Mouse (Mus musculus) left cerebral cortex, postnatal 10 days (tissue): ENCODE data around the gene Nipbl. TPM values are rescaled to one million over a fixed set of nuclear protein-coding genes. Genes with fewer than 3 reads are reported as not detected.
A peak's percentile ranks its signal among the peaks of the same experiment; 100 is the strongest.
"Not testable (repeated sequence)": the region's sequence is repeated elsewhere in the genome, so short reads cannot be mapped to it uniquely, and the experiment has no call there.

Experiments
- DNase-seq, 2 experiments: peaks; one replicate each; pipeline ENCODE4 v3.0.0; 2021 to 2022; ENCODE audit warnings: low spot score in 2 of 2, mixed read lengths in 1 of 2; ENCODE audit errors: extremely low spot score in 1 of 2
- intact Hi-C: fragments of 180-260 bp; cut with DNase I; formaldehyde crosslinking; loops from one replicate; pipeline ENCODE4 v1.15.1; 2025
- total RNA-seq, 2 experiments: library from RNA; stranded (reverse); gene quantifications; 2 replicates each; pipeline ENCODE4 v1.2.3; 2021

Gene Nipbl
- total RNA-seq, 2 experiments from 2014 or later, result 28.8 to 30.2 TPM

- DNase-seq, result no peak
- intact Hi-C loops, result loop anchor here (5.0 to 10.0 kb wide), 2 partner anchors 91 to 183 kb away; no protein-coding TSS in a partner anchor
Observed at GRCm38 (mm10) chr15:8325629-8326028, 118.6 kb downstream of the Nipbl start.

DNA sequence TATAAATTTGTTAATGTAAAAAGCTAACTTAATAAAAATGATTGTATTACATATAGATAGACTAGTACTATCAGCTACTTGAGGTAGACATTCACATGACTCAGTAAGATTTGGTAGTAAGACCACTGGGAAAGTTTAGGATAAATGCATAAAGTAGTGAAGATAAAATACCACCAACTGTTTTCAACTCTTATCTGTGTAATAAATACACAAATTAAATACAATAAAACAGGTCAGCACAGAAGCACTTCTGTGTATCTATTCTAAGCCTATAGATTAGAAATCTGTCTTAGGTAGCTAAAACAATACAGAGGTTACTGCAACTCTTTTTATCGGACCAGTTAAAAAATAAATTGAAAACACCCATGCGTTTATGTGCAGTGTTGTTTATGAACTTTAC, 119.4 kb downstream of the Nipbl start:
- no peak for DNase-seq
- intact Hi-C loops, result loop anchor here (5.0 to 10.0 kb wide), 2 partner anchors 90 to 183 kb away; no protein-coding TSS in a partner anchor

- intact Hi-C loops, result loop anchor here (10.0 kb wide), 1 partner anchor 89 kb away; no protein-coding TSS in a partner anchor
- no peak for DNase-seq
Observed at GRCm38 (mm10) chr15:8324061-8324460, 120.2 kb downstream of the Nipbl start.

GRCm38 (mm10) chr15:8321491-8321890, 122.8 kb downstream of the Nipbl start:
- intact Hi-C loops, result loop anchor here (10.0 kb wide), 1 partner anchor 87 kb away; no protein-coding TSS in a partner anchor
- DNase-seq, result no peak

DNA sequence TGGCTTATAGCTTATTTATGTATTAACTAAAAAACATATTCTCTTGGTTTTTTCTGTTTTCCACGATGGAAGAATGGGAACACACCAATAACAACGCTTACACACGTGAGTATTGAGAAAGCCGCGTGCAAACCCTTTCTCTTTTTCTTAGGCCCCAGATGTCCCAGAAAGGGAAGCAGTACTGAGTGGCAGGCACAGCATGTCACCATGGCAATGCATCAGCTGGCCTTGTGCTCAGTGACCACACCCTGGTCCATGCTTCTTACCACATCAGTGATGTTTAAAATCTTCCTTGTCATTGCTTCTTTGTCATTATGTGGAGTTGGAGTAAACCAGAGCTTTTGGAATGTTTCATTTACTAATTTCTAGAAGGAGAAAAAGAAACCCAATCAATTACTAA, 125.1 kb downstream of the Nipbl start:
- intact Hi-C loops, result no loop called here
- DNase-seq, result no peak

DNA sequence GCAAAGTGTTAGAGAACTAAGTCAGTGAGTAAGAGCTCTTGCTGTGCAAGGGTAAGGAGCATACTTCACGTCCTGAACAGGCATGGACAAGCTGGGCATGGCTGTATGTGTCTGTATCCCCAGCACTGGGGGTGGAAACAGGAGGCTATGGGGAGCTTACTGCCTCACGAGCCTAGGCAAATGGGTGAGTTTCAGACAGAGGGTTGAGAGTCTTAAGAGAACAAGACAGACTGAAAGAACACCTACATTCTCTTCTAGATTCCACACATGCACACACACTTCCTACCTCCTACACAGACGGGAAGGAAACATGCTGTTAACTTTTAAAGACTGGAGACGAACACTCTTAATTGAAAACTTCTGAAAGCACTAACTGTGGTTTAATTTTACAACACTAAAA, 126.9 kb downstream of the Nipbl start:
- intact Hi-C loops, result no loop called here
- DNase-seq, result no peak

GRCm38 (mm10) chr15:8305474-8305873, 138.8 kb downstream of the Nipbl start:
- DNase-seq, result no peak
- intact Hi-C loops, result loop anchor here (5.0 kb wide), 1 partner anchor 43 kb away; no protein-coding TSS in a partner anchor

- intact Hi-C loops, result no loop called here
- no peak for DNase-seq
Observed at GRCm38 (mm10) chr15:8302944-8303343, 141.3 kb downstream of the Nipbl start.

DNA sequence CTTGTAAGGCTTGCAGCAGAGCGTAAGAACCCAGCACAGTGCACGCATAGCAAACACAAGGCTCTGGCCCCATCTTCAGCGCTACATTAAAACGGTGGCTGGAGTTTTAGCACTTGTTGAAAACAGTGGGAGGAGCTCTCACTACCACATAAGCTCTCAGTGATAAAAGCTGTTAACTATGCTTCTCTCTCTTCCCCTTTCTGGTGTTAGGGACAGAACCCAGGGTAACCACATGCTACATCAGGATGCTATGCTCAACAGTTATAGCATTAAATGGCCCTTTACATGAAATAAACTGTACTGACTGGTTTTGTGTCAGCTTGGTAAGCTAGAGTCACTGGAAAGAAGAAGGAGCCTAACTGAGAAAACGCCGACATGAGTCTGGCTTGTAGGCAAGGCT, 150.1 kb downstream of the Nipbl start:
- intact Hi-C loops, result no loop called here
- no peak for DNase-seq

- intact Hi-C loops, result no loop called here
- DNase-seq, result no peak
Observed at GRCm38 (mm10) chr15:8291251-8291650, 153.0 kb downstream of the Nipbl start.

- no peak for DNase-seq
- intact Hi-C loops, result no loop called here
Observed at GRCm38 (mm10) chr15:8282155-8282554, 162.1 kb downstream of the Nipbl start.

DNA sequence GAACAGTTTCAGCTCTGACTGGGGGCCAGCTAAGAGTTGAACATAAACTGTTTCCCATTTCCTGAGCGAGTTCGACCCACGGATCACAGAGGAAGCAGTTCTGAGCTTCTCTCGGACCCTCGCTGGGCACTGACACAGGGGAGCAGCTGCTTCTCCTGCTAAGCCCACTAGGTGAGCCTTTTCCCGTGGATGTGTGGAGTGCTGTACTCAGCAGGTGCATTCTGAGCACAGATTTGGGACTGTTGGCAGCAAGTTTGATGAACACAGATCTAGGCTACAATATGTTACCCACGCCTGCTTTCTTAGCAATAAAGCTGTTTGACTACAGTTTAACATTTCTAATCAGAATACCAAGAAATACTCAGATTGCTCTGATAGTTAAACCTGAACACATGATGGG, 162.6 kb downstream of the Nipbl start:
- intact Hi-C loops, result no loop called here
- DNase-seq, result no peak

GRCm38 (mm10) chr15:8279929-8280610, 164.2 kb downstream of the Nipbl start:
- peak in 1 of 2 experiments; percentile 79 for DNase-seq
- intact Hi-C loops, result no loop called here

DNA sequence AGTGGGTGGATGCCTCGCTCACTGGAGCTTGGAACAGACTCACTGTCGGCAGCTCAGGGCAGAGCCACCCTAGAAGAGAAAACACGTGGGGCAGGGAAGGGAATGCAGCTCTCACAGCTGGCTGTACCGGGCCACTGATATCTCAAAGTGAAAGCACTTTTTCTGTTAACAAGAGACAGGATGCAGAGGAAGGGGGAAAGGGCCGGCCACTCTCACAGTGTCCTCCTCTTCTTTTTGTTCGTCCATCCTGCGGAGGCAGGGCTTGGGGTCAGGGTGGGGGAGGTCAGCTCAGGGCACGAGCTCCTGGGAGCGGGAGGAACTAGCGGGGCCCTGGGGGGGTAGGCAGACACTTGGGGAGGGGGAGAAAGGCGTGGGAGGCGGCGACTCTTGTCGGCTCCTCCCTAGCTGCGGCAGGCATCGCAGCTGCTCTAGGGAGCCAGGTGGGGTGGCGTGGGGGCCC, 164.9 kb downstream of the Nipbl start:
- intact Hi-C loops, result no loop called here
- peak in 1 of 2 experiments; percentile 49 for DNase-seq

GRCm38 (mm10) chr15:8277916-8278315, 166.3 kb downstream of the Nipbl start:
- intact Hi-C loops, DNase-seq: not testable (repeated sequence)

DNA sequence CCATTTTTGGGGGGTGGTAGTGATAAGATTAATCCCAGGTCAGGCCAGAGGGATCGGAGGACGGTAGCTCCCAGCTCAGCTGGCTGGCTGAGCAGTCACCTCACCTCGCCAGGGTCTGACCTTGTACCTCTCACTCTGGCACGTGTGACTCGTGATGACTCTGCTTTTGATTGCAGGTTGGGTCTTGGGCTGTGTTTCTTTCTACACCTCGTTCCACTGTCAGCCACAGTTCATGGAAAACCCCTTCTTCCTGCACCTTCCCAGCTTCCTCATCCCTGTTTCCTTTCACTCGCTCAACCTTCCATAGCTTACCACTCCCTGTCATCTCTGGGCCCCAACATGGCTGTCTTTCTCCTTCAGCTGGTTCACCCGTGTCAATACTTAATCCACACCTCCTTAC, 172.3 kb downstream of the Nipbl start:
- intact Hi-C loops, result no loop called here
- DNase-seq, result no peak

GRCm38 (mm10) chr15:8268231-8268630, 176.0 kb downstream of the Nipbl start:
- no peak for DNase-seq
- intact Hi-C loops, result no loop called here

DNA sequence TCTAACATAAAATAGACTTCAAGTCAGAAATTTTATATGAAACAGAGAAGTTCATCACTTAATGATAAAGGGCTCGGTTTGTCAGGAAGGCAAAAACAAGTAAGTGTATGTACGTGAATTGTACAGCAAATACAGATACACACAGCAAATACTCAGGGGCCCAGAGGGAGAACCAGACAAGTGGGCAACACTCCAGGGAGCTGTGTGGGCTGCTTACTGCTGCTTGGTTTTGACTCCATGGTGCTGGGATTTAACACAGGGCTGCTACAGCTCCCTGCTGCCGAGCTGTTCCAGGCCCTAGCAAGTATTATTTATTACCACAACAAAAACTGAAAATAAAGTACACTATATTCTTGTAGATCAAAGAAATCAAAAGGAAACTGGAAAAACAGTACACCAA, 177.1 kb downstream of the Nipbl start:
- intact Hi-C loops, result no loop called here
- DNase-seq, result no peak

DNA sequence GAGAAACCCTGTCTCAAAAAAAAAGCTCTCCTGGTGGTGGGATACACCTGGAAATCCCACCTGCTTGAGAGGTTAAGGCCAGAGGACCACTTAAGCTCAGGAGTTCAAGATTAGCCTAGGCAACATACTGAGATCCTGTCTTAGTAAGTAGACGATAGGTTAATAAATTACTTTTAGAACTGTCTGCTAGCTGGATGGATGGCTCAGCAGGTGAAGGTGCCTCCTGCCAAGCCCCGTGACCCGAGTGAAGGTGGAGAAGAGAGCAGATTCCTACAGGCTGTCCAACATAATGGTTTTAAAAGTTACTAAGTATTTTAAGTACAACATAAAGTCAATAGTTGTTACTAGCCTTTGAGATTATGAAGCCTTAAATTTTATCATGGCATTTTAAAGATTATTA, 178.3 kb downstream of the Nipbl start:
- no peak for DNase-seq

More for the DNA sequence above, 178.3 kb downstream of the Nipbl start:
- intact Hi-C loops, result no loop called here
